Mouse (Mus musculus) testis, postnatal 10 days (tissue): ENCODE results near the gene Dhrs7.
"Not testable (repeated sequence)": the region's sequence is repeated elsewhere in the genome, so short reads cannot be mapped to it uniquely, and the experiment has no call there.

Experiments used
- DNase-seq: peaks from one replicate; pipeline ENCODE4 v3.0.0; 2021; ENCODE audit warnings: low spot score

Dhrs7 gene

DNA sequence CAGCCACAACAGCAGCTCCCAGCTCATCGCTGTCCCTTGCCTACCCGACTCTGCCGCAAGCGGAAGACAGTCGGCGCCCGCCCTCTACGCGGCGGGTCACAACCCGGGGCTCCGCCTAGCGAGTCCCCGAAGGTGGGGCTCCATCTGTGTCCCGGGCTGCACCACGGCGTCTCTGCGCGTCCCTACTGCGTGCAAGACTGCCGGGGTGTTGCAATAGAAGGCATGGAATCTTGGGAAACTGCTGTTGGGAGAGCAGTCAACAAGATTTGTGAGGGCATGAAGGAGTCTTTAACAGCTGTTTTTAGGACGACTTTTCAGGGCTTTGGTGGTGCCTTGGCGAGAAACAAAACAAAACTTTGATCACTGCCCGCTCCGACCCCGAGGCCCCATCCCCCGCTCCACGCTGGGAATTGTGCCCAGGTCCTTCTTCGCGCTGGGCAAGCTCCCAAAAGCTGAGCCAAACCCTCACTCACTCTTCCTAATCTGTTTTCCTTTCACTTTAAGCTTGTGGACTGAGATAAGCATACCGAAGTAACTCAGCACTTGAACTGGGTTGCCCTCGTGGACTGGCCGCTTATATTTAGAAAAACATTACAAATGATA is at the start of gene Dhrs7:
Gene Dhrs7 (minus strand): TSS at position 175 of the 603 bp plus-strand sequence.
- DNase-seq: peak; percentile 91

DNA sequence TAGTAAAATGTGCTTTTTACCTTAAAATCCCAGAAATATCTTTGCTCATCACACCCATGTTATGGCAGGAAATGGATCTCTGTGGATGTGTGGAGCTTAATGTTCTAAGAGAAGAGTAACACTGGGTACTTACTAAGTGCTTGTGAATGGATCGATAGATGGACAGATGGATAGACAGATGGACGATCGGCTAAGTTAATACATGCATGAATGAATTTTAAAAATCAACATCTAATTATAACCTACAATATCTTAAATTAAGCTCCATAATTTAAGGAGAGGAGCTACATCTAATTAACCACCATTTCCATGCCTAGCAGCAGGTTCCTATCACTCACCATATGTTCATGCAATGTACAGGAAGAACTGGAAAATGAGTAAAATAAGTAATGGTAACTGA is 45.3 kb upstream of the Dhrs7 start:
- no peak for DNase-seq

DNA sequence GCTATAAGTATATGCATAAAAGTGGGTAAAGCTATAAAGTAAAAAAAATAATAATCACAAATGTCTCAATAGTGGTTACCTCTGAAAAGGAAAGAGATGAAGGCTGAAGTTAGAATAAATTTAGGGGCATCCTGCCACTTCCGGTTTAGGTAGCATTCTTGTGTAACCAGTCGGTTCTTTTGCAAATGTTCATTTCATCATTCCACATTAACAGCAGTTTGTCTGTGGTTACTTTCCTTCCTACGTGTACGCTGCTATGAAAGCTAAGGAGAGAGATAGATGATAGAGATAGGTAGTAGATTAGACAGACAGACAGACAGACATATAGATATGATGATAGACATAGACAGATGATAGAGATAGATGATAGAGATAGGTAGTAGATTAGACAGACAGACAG is 39.4 kb upstream of the Dhrs7 start:
- DNase-seq: no peak

DNA sequence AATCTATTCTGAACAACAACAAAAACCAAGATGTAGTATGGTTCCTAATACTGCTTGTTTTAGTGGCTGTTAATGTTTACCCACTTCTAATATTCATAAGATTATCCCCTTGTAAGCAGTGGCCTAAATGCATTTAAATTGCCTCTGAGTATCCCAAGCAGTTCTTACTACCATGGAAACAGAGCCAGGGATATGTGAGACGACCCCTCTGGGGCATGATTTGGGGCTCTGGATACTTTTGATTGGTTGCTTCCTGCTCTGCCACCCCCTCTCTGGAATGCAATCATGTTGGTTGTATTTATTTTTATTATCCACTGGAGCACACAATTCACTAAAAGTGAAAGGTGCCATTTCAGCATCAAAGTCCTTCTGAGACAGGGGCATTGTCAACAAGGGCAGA is 35.3 kb upstream of the Dhrs7 start:
- DNase-seq: no peak

DNA sequence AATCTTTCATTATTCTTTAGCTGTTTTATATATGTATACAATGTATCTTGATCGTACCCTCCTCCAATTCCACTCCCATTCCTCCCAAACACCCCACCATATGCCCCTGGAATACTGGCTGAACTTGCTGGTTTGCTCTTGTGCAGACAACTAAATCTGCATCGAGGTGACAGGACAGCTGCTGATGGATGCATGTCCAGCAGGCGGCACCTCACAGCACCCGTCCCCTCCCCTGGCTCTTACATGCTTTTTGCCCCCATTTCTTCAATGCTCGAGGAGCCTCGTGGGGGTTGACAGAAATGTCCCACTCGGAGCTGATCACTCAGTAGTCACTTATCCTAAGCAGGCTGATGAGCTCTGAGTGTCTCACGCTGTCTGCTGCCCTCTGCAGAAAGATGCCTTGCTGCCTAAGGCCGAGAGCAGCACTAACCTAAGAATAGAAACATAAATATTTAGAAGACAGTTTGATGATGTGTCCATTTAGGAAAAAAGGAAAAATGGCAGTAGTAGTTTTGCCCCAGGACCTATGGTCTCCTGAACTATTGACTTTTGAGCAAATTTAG is 30.3 kb upstream of the Dhrs7 start:
- peak; percentile 47 for DNase-seq

DNA sequence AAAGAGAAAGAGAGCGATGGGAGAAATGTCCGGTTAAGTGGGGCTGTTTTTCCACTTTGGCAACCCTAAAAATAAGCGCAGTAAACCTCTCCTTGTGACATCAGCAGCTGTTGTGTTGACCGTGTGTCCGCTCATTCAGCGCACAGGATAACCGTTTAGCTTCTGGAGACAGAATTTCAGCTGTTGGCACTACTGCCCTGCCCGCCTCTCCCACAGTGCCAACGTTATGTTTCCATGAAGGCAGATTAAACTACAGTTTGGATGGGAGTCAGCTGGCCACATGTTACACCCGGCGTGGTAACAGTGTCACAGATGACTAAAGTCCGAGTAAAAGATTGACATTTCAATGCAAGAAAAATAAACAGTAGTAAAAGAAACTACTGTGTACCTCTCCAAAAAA is 29.7 kb upstream of the Dhrs7 start:
- DNase-seq: no peak

DNA sequence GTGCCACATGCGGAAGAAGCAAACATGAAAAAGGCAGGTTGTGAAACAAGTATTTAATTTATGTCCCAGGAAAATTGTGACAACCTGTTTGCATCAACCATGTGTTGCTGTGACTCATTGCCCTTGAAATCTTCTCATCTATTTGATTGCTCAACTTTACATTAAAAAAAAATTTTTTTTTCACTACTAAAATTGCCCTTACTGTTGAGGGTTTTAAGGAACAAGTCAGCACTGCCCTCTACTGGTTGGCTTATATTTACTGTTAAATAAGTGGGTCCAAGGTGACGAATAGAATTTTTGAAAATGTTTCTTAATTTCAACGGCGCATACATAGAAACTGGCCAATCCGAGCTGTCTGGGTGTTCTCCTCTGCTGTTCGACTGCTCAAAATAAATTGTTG is 29.2 kb upstream of the Dhrs7 start:
- no peak for DNase-seq

DNA sequence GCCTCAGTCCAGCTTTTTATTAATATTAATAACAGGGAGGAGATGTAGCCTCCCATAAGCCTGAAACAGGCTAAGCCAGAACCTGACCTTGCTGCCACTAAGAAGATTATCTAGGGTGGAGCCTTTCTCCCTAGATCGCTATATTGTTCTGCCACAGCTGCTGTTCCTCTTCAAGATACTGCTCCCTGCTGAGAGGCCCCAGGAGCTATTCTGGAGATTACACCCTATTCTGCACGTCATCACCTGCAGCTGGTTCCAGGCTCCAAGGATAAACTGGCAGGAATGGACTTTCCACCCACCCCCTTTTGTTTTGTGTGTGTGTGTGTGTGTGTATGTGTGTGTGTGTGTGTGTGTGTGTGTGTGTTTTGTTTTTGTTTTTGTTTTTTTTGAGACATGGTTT is 23.6 kb upstream of the Dhrs7 start:
- DNase-seq: not testable (repeated sequence)

DNA sequence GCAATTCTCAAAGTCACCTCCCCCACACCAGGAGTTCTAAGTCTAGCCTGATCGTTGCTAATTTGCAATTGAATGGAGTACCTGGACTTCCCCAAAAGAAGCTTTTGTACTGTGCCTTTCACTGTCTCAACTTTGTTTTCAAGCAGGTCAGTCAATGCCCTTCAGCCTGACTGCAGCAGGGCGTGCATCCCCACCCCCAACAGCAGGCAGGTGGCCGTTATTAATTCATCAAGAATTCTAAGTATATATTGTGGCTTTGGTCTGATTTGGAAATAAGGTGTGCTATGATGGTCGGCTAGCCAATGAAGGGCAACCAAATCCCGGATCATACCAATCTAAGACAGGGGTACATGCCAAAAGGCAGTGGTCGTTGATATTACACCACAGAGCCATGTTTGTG is 23.0 kb upstream of the Dhrs7 start:
- DNase-seq: not testable (repeated sequence)

DNA sequence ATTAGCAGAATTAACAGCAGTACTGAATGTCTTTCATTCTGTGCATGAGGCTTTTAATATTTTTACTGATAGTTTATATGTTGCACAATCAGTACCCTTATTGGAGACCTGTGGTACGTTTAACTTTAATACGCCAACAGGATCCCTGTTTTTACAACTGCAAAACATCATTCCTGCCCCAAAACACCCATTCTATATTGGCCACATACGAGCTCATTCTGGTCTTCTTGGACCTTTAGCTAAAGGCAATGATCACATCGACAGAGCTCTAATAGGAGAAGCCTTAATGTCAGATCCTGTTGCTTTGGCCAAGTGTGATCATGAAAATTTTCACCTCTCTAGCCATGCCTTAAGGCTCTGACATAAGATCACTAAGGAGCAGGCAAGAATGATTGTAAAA is 21.9 kb upstream of the Dhrs7 start:
- DNase-seq: not testable (repeated sequence)

DNA sequence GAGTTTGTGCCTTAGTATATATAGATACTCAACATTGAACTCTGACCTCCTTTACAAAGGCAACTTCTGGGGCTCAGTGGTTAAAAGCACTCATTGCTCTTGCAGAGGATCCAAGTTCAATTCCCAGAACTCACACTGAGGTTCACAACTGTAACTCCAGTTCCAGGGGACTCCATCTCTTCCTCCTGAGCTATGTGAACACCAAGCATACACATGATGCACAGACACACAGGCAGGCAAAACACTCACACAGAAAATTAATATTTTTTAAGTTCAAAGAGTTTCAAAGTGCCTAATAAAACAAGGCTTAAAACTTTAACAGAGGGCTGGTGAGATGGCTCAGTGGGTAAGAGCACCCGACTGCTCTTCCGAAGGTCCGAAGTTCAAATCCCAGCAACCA is 18.9 kb upstream of the Dhrs7 start:
- DNase-seq: no peak

DNA sequence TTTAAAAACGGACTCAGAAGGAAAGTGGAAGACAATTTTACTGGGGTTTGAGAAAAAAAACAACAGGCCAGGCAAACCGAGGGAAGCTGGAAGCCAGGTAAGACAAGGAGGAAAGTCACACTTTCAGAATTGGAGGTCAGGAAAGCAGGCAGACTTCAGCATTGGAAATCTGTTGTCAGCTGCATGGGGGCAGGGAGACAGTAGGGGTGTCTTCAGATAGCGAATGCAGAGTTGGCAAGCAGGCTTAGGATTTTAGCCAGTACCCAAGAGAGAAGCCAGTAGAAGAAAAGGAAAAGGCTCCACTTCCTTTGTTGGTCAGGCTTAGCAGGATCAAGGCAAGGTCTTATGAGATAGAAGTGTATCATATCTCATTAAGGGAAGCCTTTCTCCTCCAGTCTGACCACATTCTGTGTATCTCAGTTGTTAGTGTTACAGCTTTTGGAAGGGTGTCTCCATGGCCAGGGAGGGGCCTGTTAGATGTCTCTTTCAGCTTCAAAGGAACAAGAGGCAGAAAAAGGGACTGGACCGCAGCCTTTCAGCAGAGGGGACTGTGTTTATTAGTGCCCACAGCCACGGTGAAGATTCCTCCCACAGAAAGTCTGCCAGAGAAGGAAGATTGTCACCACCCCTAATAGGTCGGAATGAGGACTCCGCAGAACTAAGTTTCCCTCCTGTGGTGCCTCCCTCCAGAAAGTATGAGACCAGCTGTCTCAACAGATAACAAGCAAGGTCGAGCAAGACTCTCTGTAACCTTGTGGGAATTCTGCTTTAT is 18.0 kb upstream of the Dhrs7 start:
- DNase-seq: peak; percentile 45

DNA sequence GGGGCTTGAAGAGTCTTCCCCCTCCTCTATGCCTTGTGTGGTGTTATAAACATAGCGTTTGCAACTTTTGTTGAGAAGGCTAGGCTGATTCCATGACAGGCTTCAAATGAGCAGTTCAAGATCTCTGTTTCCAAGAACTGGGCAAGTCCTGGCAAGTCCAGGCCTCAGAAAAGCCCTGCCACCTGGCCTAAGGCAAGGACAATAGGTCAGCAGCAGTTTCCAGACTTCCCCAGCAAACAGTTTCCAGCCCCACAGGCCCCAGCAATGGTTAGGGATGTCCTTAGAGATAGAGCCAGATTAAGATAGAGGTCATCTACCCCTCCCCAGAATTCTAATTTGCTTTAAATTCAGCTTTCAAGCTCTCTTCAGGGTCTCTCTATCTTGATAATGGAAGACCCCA is 17.2 kb upstream of the Dhrs7 start:
- no peak for DNase-seq

DNA sequence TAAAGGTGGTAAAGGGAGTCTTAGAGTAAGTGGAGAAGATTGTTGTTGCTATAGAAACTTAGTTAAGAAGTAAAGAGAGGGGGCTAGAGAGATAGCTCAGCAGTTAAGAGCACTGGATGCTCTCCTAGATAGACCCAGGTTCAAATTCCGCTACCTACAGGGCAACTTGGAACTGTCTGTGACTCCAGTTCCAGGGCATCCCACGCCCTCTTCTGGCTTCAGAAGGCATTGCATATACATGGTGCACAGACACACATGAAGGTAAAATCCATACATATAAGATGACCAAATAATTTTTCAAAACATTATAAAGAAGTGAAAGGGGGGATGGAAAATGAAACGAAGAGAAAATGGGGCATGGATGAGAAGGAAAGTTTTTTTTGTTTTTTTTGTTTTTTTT is 14.9 kb upstream of the Dhrs7 start:
- peak; percentile 17 for DNase-seq

DNA sequence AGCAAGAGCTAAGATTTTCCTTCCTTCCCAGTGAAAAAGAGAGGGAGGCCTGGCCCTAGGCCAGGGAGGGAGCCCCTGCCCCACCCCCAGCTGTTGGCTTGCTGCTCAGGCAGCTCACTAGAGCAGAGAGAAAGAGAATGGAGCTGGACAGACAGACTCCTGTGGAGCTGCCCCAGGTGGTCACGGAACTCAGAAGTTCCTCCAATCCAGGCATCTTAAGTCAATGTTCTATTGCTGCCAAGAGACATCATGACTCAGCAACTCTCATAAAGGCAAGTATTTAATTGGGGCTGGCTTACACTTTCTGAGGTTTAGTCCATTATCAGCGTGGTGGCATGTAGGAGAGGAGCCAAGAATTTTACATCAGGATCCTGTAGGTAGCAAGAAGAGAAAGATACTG is 10.1 kb upstream of the Dhrs7 start:
- DNase-seq: no peak

DNA sequence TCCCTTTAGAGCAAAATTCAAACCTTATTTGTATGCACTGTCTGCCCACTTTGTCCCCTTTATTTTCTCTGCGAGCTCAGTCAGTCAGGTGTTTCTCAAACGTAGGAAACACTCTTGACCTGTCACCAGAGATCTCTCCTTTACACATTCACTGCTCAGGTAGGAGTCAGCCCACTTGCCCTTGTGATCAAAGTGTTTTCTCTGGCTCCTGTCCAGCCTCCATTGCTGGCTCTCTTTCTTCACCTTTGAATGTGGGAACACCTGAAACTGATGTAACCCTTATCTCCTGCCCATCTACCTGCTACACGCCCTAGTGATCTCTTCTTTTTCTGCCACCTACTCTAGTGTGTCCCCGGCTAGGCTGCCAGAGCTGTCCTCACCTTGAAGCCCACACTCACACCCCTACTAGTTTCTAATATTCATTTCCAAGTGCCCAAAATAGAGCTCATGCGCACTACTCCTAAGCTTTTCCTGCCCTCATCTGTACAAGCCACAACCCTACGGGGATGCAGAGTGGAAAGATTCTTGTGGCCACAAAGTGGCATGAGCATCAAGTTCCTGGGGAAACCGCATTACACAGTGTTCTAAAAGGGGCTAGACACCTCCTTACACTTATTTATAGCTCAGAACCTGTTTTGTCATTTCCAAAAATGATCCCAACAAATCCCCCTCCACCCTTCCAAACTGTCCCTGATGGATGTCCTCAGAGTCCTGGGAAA is 9.5 kb upstream of the Dhrs7 start:
- DNase-seq: no peak

DNA sequence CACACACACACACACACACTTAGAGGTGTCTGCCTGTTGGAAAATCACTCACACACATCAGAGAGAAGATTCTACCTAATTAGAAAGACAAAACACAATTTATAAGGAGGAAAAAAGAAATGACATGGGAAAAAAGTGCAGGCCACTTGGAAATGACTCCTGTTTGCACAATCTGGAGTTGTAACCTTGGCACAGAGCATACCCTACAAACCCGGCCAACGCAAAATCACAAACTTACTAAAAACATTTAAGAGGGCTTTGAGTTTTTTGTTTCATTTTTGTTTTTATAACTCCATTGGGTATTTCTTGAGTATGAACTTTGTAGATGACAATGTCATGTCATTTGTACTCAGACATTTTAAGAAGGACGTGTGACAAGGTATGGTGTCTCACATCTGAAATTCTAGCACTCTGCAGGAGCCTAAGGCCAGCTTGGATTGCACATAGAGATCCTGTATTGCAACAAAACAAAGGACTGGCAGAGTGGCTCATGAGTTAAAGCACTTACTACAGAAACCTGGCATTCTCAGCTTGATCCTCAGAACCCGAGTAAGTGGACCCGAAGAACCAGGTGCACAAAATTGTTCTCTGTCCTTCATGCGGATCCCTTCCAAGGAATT is 6.9 kb upstream of the Dhrs7 start:
- no peak for DNase-seq

DNA sequence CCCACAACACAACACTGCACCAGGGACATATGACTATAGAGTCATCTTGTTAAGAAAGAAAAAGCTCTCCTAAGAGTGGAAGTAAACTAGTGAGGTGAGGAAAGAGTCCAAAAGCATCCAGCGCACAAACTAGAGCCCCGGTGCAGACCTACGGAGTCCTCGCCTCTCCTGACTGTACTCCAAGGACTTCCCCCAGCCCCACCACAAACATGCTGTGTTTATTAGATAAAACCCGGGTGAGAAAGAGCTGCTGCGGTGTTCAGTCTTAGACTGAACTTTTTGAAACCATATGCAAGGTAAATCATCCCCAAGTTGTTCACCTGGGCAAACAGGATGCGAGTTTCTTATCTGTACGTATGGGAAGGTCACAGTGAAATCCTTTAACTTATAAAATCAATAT is 6.2 kb upstream of the Dhrs7 start:
- no peak for DNase-seq

DNA sequence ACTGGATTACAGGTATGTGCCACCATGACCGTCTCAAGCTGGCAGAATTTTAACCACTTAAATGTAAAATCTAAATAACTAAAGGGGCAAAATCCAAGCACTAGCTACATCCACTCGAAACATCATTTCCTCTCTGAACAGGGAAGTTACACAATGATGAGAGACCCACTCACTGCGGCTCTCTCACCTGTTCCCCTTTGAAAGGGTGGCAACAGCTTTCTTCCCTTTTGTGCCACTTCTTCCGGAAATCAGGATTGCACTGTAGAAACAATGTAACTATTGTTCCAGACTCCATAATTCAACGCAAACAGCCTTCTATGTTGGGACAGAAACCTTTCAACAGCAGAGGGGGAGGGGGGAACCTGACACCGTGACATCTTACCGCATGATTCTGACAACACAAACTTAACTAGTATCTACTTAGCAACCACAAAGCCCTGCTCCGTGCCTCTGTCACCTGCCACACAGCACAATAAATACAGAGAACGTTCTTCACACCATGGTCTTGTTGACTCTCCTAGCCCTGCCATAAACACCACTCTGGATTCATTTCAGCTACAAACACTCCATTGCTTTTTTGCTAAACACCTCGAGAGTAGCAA is 3.3 kb upstream of the Dhrs7 start:
- DNase-seq: no peak

DNA sequence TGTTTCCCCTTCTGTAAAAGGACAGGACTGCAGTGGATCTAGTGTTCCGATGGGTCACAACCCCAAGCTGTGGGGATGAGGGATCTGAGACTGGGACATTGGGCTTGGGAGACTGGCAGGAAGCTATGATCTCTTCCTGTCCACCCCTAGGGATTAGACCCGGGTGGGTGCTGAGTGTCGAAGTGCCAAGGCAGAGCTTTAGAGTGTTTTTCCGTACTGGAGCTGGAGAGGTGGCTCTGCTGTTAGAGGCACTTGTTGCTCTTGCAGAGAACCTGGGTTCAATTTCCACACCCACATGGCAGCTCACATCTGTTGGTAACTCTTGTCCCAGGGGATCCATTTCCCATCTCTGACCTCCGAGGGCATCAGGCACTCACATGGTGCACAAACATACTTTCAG is 1.3 kb upstream of the Dhrs7 start:
- no peak for DNase-seq

DNA sequence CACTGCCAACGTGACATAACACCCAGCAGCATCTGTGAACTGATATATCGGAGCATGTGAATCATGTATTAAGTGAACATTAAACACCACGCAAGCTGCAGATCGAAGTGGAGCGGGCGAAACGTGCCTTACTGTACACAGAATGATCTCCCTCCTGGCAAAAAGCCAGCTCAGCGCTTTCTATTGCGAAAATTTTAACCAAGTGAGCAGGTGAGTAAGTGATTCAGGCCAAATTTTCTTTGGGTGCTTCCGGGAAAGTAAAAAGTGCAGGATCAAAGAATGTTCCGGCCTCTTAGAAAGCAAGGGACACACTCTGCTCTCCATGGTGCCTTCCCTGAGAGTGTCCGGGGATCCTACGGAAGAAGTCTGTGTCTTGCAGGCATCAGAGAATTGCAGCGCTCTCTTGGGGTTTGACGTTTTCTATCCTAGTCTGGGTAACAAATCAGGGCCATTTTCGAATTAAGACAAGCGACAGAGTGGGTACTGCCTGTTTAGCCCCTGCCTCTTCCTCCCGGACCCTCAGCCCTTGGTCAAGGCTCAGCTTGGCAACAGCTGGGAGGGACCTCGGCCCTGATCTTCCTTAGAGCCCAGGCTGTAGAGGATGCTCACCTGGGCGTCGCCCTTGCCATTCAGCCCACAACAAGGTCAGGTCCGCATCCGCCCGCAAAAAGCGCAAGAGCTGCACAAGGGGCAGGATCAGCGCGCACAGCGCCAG is 532 bp downstream of the Dhrs7 start:
- peak; percentile 65 for DNase-seq

DNA sequence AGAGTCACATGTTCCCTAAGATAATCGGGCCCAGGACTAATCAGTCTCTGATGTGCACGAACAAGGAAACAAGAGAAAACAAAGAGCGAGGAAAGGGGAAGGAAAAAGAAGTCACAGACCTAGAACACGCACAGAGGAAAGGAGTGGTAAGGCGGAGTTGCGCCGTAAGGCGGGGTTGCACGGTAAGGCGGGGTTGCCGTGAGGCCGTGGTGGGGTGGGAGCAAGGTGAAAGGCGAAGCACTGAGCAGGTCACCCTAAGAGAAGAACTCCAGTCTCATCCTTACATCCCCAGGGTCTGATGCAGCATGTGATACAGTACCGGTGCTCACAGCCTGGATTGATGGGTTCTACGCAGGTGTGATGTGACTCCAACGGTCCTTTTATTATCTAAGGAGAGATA is 8.9 kb downstream of the Dhrs7 start:
- no peak for DNase-seq
